Mouse (Mus musculus): ENCODE results near the gene Dkkl1.

DNA sequence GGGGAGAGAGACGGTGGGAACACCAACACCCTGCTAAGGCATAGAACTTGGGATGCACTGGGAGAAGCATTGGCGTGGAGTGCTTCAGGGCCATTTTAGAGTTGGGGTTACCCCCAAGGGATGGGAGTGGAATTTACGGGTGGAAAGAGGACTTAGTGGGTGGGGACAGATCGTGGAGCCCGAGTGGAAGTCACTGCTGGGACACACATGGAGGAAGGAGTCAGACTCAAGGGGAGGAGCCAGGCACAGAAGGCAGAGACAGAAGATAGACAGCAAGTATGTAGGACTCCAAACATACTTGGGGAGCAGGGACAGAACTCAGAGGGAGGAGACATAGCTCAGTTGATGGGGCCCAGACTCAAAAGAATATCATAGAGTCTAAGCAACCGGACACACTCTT lies 49.4 kb downstream of the Dkkl1 start:
- TF ChIP-seq TCF12 (IDR thresholded peaks at IDR 0.05; ENCODE audit: insufficient read depth, poor library complexity, severe bottlenecking) = no peak
- TF ChIP-seq POLR2A (IDR thresholded peaks at IDR 0.05; ENCODE audit: insufficient read length, low read depth) = no peak
- no peak for TF ChIP-seq E2F4 (IDR thresholded peaks at IDR 0.05; ENCODE audit: insufficient read depth)
- TF ChIP-seq CEBPB (IDR thresholded peaks at IDR 0.05; ENCODE audit: insufficient read depth, poor library complexity, severe bottlenecking) = no peak
- no peak for TF ChIP-seq USF1 (IDR thresholded peaks at IDR 0.05; ENCODE audit: low read depth)
- no peak for TF ChIP-seq MAX (IDR thresholded peaks at IDR 0.05; ENCODE audit: low read depth)
- no peak for TF ChIP-seq MYOG (IDR thresholded peaks at IDR 0.05; ENCODE audit: control insufficient read depth in 1 of 3, insufficient read depth in 1 of 3, insufficient read length in 2 of 3, low read depth in 2 of 3)
- TF ChIP-seq REST (IDR thresholded peaks at IDR 0.05; ENCODE audit: insufficient read depth, insufficient read length) = no peak
- TF ChIP-seq SRF (IDR thresholded peaks at IDR 0.05; ENCODE audit: control insufficient read depth, insufficient read length, low read depth) = no peak
- no peak for TF ChIP-seq POLR2AphosphoS2 (IDR thresholded peaks at IDR 0.05; ENCODE audit: insufficient read length, low read depth)
